Mouse (Mus musculus) neural tube, embryonic 12.5 days (tissue): ENCODE results near the gene Gpx5. TPM values are rescaled to one million over a fixed set of nuclear protein-coding genes. Genes with fewer than 3 reads are reported as not detected.
A peak's percentile ranks its signal among the peaks of the same experiment; 100 is the strongest.

Source experiments
- ATAC-seq: fragments of 200-750 bp; cut with Nextera tagmentation; 2 replicates; pipeline ENCODE4 v1.8.0; 2017; ENCODE audit warnings: low read depth, mild to moderate bottlenecking, moderate TSS enrichment, moderate library complexity; ENCODE audit not compliant: low FRiP score
- H3K27ac ChIP-seq: fragments of 300-500 bp; sonication (generic); 2 replicates; pipeline ENCODE4 v1.5.1; 2016
- H3K27me3 ChIP-seq: fragments of 300-500 bp; sonication (generic); replicated peaks from 2 replicates; pipeline ENCODE4 v1.6.1; 2016; ENCODE audit warnings: mild to moderate bottlenecking
- H3K36me3 ChIP-seq: fragments of 300-500 bp; sonication (generic); 2 replicates; pipeline ENCODE4 v1.6.1; 2016; ENCODE audit warnings: mild to moderate bottlenecking
- H3K4me1 ChIP-seq: fragments of 300-500 bp; sonication (generic); 2 replicates; pipeline ENCODE4 v1.6.1; 2016
- H3K4me2 ChIP-seq: fragments of 300-500 bp; sonication (generic); replicated peaks from 2 replicates; pipeline ENCODE4 v1.6.1; 2016; ENCODE audit warnings: mild to moderate bottlenecking
- H3K4me3 ChIP-seq: fragments of 300-500 bp; sonication (generic); 2 replicates; pipeline ENCODE4 v1.5.1; 2016
- H3K9ac ChIP-seq: fragments of 300-500 bp; sonication (generic); 2 replicates; pipeline ENCODE4 v1.6.1; 2016; ENCODE audit warnings: mild to moderate bottlenecking
- H3K9me3 ChIP-seq: fragments of 300-500 bp; sonication (generic); 2 replicates; pipeline ENCODE4 v1.6.1; 2016; ENCODE audit warnings: mild to moderate bottlenecking
- WGBS: fragments of 180-500 bp; shearing (Covaris S2); methylation state at CpG from one replicate; pipeline ENCODE4 v1.1.7; 2016; 5-methylcytosine and 5-hydroxymethylcytosine counted together
- polyA plus RNA-seq: library from polyadenylated mRNA; unstranded; fragments of >200 nt; fragmentation: Nextera tagmentation; extraction: Ambion mirVana; gene quantifications from 2 replicates; pipeline ENCODE4 v1.2.1, GENCODE M21; 2016

Gpx5 gene
- polyA plus RNA-seq, 1 experiment from 2014 or later = not detected

- Histone ChIP-seq H3K4me1 (no peaks in the 10 kb centered on the region), H3K36me3 (no peaks in the 10 kb centered on the region), H3K27me3 (peaks cover 14% of the 10 kb centered on the region; the same call in 1 of the 2 replicates), H3K9me3 (no peaks in the 10 kb centered on the region), H3K4me2 (no peak overlapping the region), H3K9ac (no peak overlapping the region), H3K27ac (no peak overlapping the region), H3K4me3 (no peak overlapping the region)
- no peak for ATAC-seq
- 82% methylated on average over 5 of the region's 5 CpGs for WGBS
Measured at GRCm38 (mm10) chr13:21244089-21244488, 48.4 kb downstream of the Gpx5 start.

GRCm38 (mm10) chr13:21243196-21243595 lies 49.3 kb downstream of the Gpx5 start:
- Histone ChIP-seq H3K9ac (no peak overlapping the region), H3K4me3 (no peak overlapping the region), H3K4me1 (no peaks in the 10 kb centered on the region), H3K4me2 (peak overlapping the region; percentile 40), H3K27ac (no peak overlapping the region), H3K9me3 (no peaks in the 10 kb centered on the region), H3K27me3 (peaks cover 14% of the 10 kb centered on the region; the same call in 1 of the 2 replicates), H3K36me3 (no peaks in the 10 kb centered on the region)
- WGBS = 18% methylated on average over 13 of the region's 13 CpGs
- ATAC-seq = no peak

GRCm38 (mm10) chr13:21242408-21243125 lies 50.0 kb downstream of the Gpx5 start:
- Histone ChIP-seq H3K27me3 (peaks cover 14% of the 10 kb centered on the region; the same call in 1 of the 2 replicates), H3K4me3 (no peak overlapping the region)

DNA sequence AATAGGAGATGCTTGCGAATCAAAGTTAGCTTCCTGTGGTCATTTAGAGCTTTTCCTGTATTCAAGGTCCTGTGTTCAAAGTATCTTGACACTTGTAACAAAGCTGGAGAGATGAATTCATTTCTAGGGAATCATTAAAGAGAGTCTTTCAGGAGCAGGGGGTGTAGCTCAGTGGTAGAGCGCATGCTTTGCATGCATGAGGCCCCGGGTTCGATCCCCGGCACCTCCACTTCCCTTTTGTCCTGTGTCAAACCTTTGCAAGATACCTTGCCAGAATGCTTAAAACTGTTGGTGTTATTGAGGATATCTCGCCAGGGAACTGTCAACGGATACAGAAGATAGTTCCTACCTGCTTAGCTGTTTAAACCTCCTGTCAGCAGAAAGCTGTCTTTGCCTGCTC lies 51.7 kb downstream of the Gpx5 start:
- 10% methylated on average over 7 of the region's 7 CpGs for WGBS
- Histone ChIP-seq H3K4me3 (no peak overlapping the region), H3K36me3 (no peaks in the 10 kb centered on the region), H3K9me3 (no peaks in the 10 kb centered on the region), H3K4me2 (no peak overlapping the region), H3K4me1 (no peaks in the 10 kb centered on the region), H3K27ac (no peak overlapping the region), H3K27me3 (peaks cover 14% of the 10 kb centered on the region; the same call in 1 of the 2 replicates), H3K9ac (no peak overlapping the region)
- ATAC-seq = no peak

More at GRCm38 (mm10) chr13:21242408-21243125, 50.0 kb downstream of the Gpx5 start:
- no peak overlapping the region for H3K27ac ChIP-seq
- H3K4me1 ChIP-seq = no peaks in the 10 kb centered on the region
- no peaks in the 10 kb centered on the region for H3K36me3 ChIP-seq
- H3K9ac ChIP-seq = no peak overlapping the region
- H3K9me3 ChIP-seq = no peaks in the 10 kb centered on the region
- 6% methylated on average over 16 of the region's 16 CpGs for WGBS
- no peak for ATAC-seq
- H3K4me2 ChIP-seq = peak overlapping the region; percentile 40

- no peaks in the 10 kb centered on the region for H3K4me1 ChIP-seq
- WGBS = 72% methylated on average over 6 of the region's 6 CpGs
- H3K27ac ChIP-seq = no peak overlapping the region
- H3K36me3 ChIP-seq = no peaks in the 10 kb centered on the region
- H3K4me2 ChIP-seq = no peak overlapping the region
- no peak overlapping the region for H3K9ac ChIP-seq
- no peak overlapping the region for H3K4me3 ChIP-seq
- ATAC-seq = no peak
- no peaks in the 10 kb centered on the region for H3K9me3 ChIP-seq
- no peaks in the 10 kb centered on the region for H3K27me3 ChIP-seq
Measured at GRCm38 (mm10) chr13:21237161-21237560, 55.4 kb downstream of the Gpx5 start.

- H3K9ac ChIP-seq = no peak overlapping the region
- H3K27me3 ChIP-seq = no peaks in the 10 kb centered on the region
- H3K4me1 ChIP-seq = no peaks in the 10 kb centered on the region
- no peaks in the 10 kb centered on the region for H3K36me3 ChIP-seq
- H3K27ac ChIP-seq = no peak overlapping the region
- H3K4me2 ChIP-seq = no peak overlapping the region
- H3K9me3 ChIP-seq = no peaks in the 10 kb centered on the region
- no peak overlapping the region for H3K4me3 ChIP-seq
- ATAC-seq = no peak
- 59% methylated on average over 2 of the region's 2 CpGs for WGBS
Measured at GRCm38 (mm10) chr13:21236714-21237113, 55.8 kb downstream of the Gpx5 start.

Other genes starting within 250 kb of the Gpx5 start
- gene Olfr1370, start 217.8 kb downstream of the Gpx5 start, polyA plus RNA-seq = not detected in 2 replicates
- gene Olfr1369-ps1, start 181.2 kb downstream of the Gpx5 start, polyA plus RNA-seq = not detected in 2 replicates
- gene Olfr263, start 163.1 kb downstream of the Gpx5 start, polyA plus RNA-seq = not detected in 2 replicates
- not detected in 2 replicates for gene Olfr1368, start 146.9 kb downstream of the Gpx5 start, polyA plus RNA-seq
- 124 and 125 TPM in 2 replicates for gene Trim27, start 113.3 kb downstream of the Gpx5 start, polyA plus RNA-seq
- 0.15 TPM in 1 of 2 replicates, not detected in the other for gene Gpx6, start 19.4 kb upstream of the Gpx5 start, polyA plus RNA-seq
- not detected in 2 replicates for gene Olfr1367, start 54.2 kb upstream of the Gpx5 start, polyA plus RNA-seq
- 14.9 and 15.8 TPM in 2 replicates for gene Zscan12, start 70.1 kb upstream of the Gpx5 start, polyA plus RNA-seq
- gene Zkscan3, start 110.0 kb upstream of the Gpx5 start, polyA plus RNA-seq = 88.2 and 89.0 TPM in 2 replicates
- 4.2 and 4.5 TPM in 2 replicates for gene Pgbd1, start 148.3 kb upstream of the Gpx5 start, polyA plus RNA-seq
- 22.9 and 26.7 TPM in 2 replicates for gene Zscan26, start 161.0 kb upstream of the Gpx5 start, polyA plus RNA-seq
- gene Nkapl, start 175.8 kb upstream of the Gpx5 start, polyA plus RNA-seq = 2.2 and 2.5 TPM in 2 replicates
- 6.0 and 6.2 TPM in 2 replicates for gene Zkscan4, start 186.2 kb upstream of the Gpx5 start, polyA plus RNA-seq
- not detected in 2 replicates for gene Gm10065, start 186.7 kb upstream of the Gpx5 start, polyA plus RNA-seq
- gene AK157302, start 202.5 kb upstream of the Gpx5 start, polyA plus RNA-seq = 0.19 and 0.40 TPM in 2 replicates
- gene Gm11273, start 208.7 kb upstream of the Gpx5 start, polyA plus RNA-seq = 2.4 and 3.0 TPM in 2 replicates
- gene Zkscan8, start 238.4 kb upstream of the Gpx5 start, polyA plus RNA-seq = 5.9 and 6.8 TPM in 2 replicates